Mouse (Mus musculus): Measurements from ENCODE around the gene Hmga1. TPM values are rescaled to one million over a fixed set of nuclear protein-coding genes. Genes with fewer than 3 reads are reported as not detected.

Gene Hmga1
- polyA plus RNA-seq, 1 experiment from 2014 or later, result 153 TPM

DNA sequence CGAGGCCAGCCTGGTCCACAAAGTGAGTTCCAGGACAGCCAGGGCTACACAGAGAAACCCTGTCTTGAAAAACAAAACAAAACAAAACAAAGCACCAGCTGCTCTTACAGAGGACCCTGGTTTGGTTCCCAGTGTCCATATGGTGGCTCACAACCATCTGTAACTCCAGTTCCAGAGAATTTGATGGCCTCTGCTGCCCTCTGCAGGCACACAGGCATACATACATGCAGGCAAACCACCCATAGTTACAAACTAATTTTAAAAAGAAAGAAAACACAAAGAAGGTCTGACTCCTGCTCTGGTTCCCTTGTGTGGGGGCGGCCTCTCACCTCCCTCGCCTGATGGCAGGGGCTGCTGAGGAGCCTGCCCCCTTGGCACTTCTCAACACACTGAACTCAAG, 22.9 kb upstream of the Hmga1 start:
- Histone ChIP-seq H3K36me3 (no peaks in the 10 kb centered on the region), H3K27me3 (replicated peaks) (no peaks in the 10 kb centered on the region), H3K4me1 (peaks cover 3% of the 10 kb centered on the region), H3K4me3 (no peak overlapping the region), H3K27ac (replicated peaks) (no peak overlapping the region), H3K9ac (no peak overlapping the region), H3K4me2 (no peak overlapping the region), H3K9me3 (no peaks in the 10 kb centered on the region)
- ATAC-seq (ENCODE audit: extremely low read depth, insufficient number of reproducible peaks, low FRiP score, low TSS enrichment), result no peak
- 81% methylated on average over 3 of the region's 3 CpGs for WGBS

DNA sequence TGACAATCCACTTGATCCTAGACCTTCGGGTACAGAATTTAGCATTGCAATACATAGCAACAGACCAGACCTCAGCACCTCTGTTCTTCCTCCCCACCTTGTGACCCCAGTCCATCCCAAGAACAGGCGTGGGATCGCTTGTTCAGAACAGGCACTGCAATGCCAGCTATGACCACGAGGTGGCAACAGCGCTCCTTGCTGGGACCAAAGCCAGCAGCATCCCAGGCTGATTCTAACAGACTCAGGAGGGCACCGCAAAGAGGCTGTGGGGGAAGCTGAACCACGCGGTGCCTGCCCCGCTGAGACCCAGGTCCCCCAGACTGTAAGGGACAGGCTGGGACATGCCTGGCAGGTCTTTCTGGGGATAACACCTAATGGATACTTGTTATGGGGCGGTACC, 21.6 kb upstream of the Hmga1 start:
- 6% methylated on average over 10 of the region's 10 CpGs for WGBS
- Histone ChIP-seq H3K4me3 (no peak overlapping the region), H3K4me2 (no peak overlapping the region), H3K27me3 (replicated peaks) (no peaks in the 10 kb centered on the region), H3K27ac (replicated peaks) (no peak overlapping the region), H3K36me3 (no peaks in the 10 kb centered on the region), H3K4me1 (peaks cover 3% of the 10 kb centered on the region), H3K9me3 (no peaks in the 10 kb centered on the region), H3K9ac (no peak overlapping the region)
- ATAC-seq (ENCODE audit: extremely low read depth, insufficient number of reproducible peaks, low FRiP score, low TSS enrichment), result peak; percentile 37; the same call in 1 of the 2 replicates

DNA sequence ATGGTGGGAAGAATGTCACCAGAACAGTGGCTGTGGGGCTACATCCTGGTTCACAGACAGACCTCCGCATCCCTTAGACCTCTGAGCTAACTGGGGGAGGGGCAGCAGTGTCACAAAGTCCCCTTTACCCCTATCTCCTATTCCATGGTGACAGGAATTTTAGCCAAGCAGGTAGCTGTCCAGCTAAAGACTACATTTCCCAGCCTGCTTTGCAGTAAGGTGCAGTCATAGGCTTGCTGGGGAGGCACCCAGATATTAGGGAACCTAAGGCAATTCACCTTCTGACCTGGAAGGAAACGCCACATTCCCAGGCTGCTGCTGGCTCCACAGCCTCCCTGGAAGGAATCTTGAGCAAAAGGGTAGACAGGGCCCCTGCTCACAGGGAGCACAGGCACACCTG, 15.0 kb upstream of the Hmga1 start:
- H3K4me2 ChIP-seq, result no peak overlapping the region
- 73% methylated on average over 2 of the region's 2 CpGs for WGBS

DNA sequence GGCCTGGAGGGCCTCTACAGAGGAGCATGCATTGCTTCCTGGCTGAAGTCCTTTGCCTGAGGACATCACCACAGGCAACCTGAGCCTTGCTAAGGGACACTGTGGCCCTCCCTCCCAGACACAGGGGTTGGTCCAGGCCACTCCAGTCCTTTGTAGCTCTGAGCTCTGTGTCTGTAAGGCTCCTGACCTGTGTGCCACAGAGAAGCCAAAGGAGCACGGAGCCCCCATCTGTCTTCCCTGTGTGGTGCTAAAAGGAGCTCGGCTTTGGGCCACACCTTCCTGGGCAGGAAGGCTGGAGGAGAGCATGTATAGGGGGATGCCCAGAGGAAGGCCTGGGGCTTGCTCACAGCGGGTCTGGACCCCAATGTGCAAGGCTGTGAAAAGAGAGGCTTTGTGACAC, 14.3 kb upstream of the Hmga1 start:
- Histone ChIP-seq H3K9ac (no peak overlapping the region), H3K4me3 (no peak overlapping the region), H3K4me2 (no peak overlapping the region), H3K27ac (replicated peaks) (no peak overlapping the region), H3K27me3 (replicated peaks) (peaks cover 14% of the 10 kb centered on the region; the same call in 1 of the 2 replicates), H3K36me3 (no peaks in the 10 kb centered on the region), H3K9me3 (no peaks in the 10 kb centered on the region), H3K4me1 (0 out of 2 replicates have a peak, but pooled peaks cover 5% of the 10 kb centered on the region)
- 67% methylated on average over 3 of the region's 3 CpGs for WGBS
- ATAC-seq (ENCODE audit: extremely low read depth, insufficient number of reproducible peaks, low FRiP score, low TSS enrichment), result no peak

More for the DNA sequence above, 15.0 kb upstream of the Hmga1 start:
- H3K4me1 ChIP-seq, result 0 out of 2 replicates have a peak, but pooled peaks cover 5% of the 10 kb centered on the region
- H3K36me3 ChIP-seq, result no peaks in the 10 kb centered on the region
- no peak overlapping the region for H3K4me3 ChIP-seq
- ATAC-seq (ENCODE audit: extremely low read depth, insufficient number of reproducible peaks, low FRiP score, low TSS enrichment), result no peak
- no peaks in the 10 kb centered on the region for H3K9me3 ChIP-seq
- peaks cover 9% of the 10 kb centered on the region; the same call in 1 of the 2 replicates for H3K27me3 ChIP-seq (replicated peaks)
- no peak overlapping the region for H3K9ac ChIP-seq
- H3K27ac ChIP-seq (replicated peaks), result no peak overlapping the region

DNA sequence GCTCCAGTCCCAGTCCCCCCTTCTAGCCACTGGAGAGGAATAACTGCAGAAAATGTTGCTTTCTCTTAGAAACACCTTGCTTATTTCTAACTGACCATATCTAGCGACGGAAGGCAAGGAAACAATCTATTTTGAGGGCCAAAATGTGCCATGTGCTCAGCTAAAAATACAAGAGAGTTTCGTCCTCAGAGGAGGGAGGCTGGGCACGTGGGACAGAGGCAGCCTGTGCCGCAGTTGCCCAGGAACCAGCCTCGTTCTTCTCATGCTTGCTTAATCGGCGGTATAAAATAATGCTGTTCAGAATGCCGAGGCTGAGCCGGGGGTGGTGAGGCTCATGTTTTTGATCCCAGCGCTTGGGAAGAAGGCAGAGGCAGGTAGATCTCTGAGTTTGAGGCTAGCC, 11.7 kb upstream of the Hmga1 start:
- ATAC-seq (ENCODE audit: extremely low read depth, insufficient number of reproducible peaks, low FRiP score, low TSS enrichment), result no peak
- peak overlapping the region; percentile 10; the same call in 1 of the 2 replicates for H3K9ac ChIP-seq
- no peak overlapping the region for H3K27ac ChIP-seq (replicated peaks)

DNA sequence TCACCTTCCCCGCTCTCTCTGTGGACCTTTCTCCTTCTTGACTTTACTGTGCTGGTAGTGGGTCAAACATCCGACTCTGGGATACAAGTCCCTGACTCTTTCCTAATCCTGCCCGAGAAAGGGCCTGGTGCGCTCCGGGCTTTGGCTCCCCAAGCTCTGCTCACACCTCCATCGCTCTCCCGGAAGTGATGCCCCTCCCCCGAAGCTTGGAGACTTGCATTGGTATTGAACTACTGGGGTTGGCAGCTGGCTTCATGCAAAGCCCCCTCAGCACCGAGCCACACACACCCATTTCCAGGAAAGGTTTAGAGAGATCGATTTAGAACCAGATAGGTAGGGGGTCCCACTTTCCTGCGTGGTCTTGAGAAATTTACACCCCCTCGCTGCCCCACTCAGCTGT, 10.3 kb upstream of the Hmga1 start:
- Histone ChIP-seq H3K4me2 (no peak overlapping the region), H3K9ac (no peak overlapping the region), H3K4me3 (no peak overlapping the region), H3K36me3 (no peaks in the 10 kb centered on the region), H3K27me3 (replicated peaks) (peaks cover 14% of the 10 kb centered on the region; the same call in 1 of the 2 replicates), H3K4me1 (peaks cover 22% of the 10 kb centered on the region), H3K9me3 (no peaks in the 10 kb centered on the region), H3K27ac (replicated peaks) (no peak overlapping the region)
- ATAC-seq (ENCODE audit: extremely low read depth, insufficient number of reproducible peaks, low FRiP score, low TSS enrichment), result no peak
- WGBS, result 41% methylated on average over 12 of the region's 12 CpGs

More for the DNA sequence above, 11.7 kb upstream of the Hmga1 start:
- Histone ChIP-seq H3K27me3 (replicated peaks) (peaks cover 14% of the 10 kb centered on the region; the same call in 1 of the 2 replicates), H3K4me2 (no peak overlapping the region), H3K4me3 (no peak overlapping the region), H3K4me1 (peaks cover 20% of the 10 kb centered on the region), H3K9me3 (no peaks in the 10 kb centered on the region), H3K36me3 (no peaks in the 10 kb centered on the region)
- 79% methylated on average over 11 of the region's 11 CpGs for WGBS

DNA sequence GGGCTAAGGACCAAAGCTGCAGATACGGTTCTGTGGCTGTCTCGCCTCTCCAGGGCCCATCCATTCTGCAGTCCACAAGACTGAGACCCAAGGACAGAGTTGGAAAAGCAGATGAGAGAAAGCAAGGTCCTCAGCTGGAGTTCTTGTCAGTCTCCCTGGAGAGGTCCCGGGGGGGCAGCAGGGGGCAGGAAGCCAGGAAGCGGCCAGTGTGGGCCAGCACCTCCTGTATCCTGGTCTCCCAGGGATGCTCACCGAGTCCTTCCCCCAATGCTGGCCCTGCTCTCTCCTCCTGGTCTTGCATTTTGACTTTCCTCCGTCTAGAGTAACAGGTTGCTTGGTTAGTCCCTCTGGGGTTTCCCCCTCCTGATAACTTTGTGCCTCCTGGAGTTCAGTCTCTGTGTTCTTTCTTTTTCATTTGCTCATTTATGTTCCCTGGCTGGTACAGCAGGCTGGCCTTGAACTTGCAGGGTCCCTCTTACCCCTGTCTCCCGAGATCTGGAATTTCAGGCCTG, 9.7 kb upstream of the Hmga1 start:
- H3K4me2 ChIP-seq, result no peak overlapping the region
- H3K4me1 ChIP-seq, result peaks cover 22% of the 10 kb centered on the region
- H3K27me3 ChIP-seq (replicated peaks), result peaks cover 14% of the 10 kb centered on the region; the same call in 1 of the 2 replicates
- no peak overlapping the region for H3K4me3 ChIP-seq
- ATAC-seq (ENCODE audit: extremely low read depth, insufficient number of reproducible peaks, low FRiP score, low TSS enrichment), result no peak
- no peaks in the 10 kb centered on the region for H3K36me3 ChIP-seq
- no peak overlapping the region for H3K9ac ChIP-seq
- H3K9me3 ChIP-seq, result no peaks in the 10 kb centered on the region
- 58% methylated on average over 7 of the region's 7 CpGs for WGBS
- no peak overlapping the region for H3K27ac ChIP-seq (replicated peaks)

DNA sequence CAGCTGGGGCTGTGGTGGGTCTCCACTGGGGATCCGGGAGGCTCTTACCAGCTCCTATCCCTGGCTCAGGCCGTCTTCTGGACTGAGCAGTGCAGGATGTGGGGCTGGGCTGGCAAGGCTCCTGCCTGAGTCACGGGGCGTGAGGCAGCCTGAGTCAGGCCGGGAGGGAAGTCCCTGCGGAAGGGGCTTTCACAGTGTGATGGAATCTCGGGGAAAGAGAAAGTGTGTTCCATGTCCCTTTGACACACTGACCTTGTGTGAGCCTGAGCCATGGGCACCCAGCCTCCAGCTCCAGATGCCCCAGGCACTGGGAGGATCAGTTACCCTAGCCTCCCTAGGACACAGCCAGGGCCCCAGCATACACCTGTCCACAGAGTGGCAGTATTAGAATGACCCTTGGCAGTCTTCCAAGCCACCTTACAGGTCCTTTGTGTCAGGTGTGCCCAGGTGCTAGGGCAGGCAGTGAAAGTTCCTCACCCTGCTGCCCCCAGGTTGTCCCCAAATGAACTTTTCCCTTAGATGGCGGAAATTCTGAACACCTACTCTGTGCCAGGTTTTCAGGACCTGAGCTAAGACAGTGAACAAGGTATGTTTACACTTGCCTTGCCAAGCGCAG, 8.9 kb upstream of the Hmga1 start:
- WGBS, result 51% methylated on average over 9 of the region's 9 CpGs
- Histone ChIP-seq H3K9ac (no peak overlapping the region), H3K4me1 (peaks cover 22% of the 10 kb centered on the region), H3K9me3 (no peaks in the 10 kb centered on the region), H3K36me3 (no peaks in the 10 kb centered on the region), H3K4me2 (no peak overlapping the region), H3K27me3 (replicated peaks) (peaks cover 14% of the 10 kb centered on the region; the same call in 1 of the 2 replicates), H3K4me3 (no peak overlapping the region), H3K27ac (replicated peaks) (no peak overlapping the region)
- no peak for ATAC-seq (ENCODE audit: extremely low read depth, insufficient number of reproducible peaks, low FRiP score, low TSS enrichment)

DNA sequence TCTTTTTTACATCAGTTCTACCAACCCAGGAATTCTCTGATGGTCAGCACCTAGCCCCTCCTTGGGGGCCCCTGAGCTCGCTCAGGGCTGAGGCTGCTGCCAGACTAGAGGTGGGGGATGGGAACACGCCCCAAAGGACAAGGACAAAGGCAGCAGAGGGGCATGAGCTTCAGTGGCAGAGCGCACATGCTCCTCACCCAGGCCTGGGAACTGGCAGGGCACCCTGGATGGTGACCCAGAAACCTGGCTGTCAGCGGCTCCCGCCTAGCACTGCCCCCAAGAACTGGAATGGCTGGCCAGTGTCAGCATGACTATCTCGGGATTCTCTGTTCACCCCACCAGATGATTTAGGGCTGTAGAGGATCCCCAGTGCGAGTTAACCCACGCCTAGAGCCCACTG, 7.1 kb upstream of the Hmga1 start:
- no peak overlapping the region for H3K27ac ChIP-seq (replicated peaks)
- no peak for ATAC-seq (ENCODE audit: extremely low read depth, insufficient number of reproducible peaks, low FRiP score, low TSS enrichment)
- WGBS, result 48% methylated on average over 8 of the region's 8 CpGs

DNA sequence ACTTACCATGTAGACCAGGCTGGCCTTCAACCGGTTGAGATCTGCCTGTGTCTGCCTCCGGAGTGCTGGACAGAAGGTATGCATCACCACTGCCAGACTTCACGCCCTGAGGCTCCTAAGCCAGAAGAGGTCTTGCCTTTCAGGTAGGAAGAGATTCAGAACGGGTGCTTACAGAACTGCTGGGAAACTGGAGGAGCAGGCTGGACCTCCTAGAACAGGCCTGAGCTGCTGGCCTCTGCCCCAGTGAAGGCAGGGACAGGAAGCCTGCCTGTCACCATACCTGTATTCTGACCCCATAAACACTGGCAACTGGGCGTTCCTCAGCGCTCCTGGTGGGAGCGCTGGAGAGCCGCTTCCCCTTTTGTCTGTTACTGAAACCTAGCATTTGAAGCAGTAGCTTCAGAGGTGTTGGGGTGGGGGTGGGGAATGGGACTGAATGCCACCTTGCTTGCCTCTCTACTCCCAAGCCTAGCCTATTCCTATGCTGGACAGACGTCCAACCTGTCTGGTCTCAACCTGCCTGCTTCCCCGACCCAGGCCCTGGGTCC, 4.8 kb upstream of the Hmga1 start:
- Histone ChIP-seq H3K4me2 (no peak overlapping the region), H3K27me3 (replicated peaks) (0 out of 2 replicates have a peak, but pooled peaks cover 3% of the 10 kb centered on the region), H3K4me1 (peaks cover 45% of the 10 kb centered on the region), H3K9ac (no peak overlapping the region), H3K27ac (replicated peaks) (no peak overlapping the region), H3K9me3 (no peaks in the 10 kb centered on the region), H3K36me3 (no peaks in the 10 kb centered on the region), H3K4me3 (no peak overlapping the region)
- WGBS, result 64% methylated on average over 10 of the region's 10 CpGs
- no peak for ATAC-seq (ENCODE audit: extremely low read depth, insufficient number of reproducible peaks, low FRiP score, low TSS enrichment)

More for the DNA sequence above, 7.1 kb upstream of the Hmga1 start:
- Histone ChIP-seq H3K36me3 (no peaks in the 10 kb centered on the region), H3K4me1 (peaks cover 28% of the 10 kb centered on the region), H3K9me3 (no peaks in the 10 kb centered on the region), H3K4me2 (no peak overlapping the region), H3K4me3 (no peak overlapping the region), H3K9ac (no peak overlapping the region), H3K27me3 (replicated peaks) (peaks cover 14% of the 10 kb centered on the region; the same call in 1 of the 2 replicates)

DNA sequence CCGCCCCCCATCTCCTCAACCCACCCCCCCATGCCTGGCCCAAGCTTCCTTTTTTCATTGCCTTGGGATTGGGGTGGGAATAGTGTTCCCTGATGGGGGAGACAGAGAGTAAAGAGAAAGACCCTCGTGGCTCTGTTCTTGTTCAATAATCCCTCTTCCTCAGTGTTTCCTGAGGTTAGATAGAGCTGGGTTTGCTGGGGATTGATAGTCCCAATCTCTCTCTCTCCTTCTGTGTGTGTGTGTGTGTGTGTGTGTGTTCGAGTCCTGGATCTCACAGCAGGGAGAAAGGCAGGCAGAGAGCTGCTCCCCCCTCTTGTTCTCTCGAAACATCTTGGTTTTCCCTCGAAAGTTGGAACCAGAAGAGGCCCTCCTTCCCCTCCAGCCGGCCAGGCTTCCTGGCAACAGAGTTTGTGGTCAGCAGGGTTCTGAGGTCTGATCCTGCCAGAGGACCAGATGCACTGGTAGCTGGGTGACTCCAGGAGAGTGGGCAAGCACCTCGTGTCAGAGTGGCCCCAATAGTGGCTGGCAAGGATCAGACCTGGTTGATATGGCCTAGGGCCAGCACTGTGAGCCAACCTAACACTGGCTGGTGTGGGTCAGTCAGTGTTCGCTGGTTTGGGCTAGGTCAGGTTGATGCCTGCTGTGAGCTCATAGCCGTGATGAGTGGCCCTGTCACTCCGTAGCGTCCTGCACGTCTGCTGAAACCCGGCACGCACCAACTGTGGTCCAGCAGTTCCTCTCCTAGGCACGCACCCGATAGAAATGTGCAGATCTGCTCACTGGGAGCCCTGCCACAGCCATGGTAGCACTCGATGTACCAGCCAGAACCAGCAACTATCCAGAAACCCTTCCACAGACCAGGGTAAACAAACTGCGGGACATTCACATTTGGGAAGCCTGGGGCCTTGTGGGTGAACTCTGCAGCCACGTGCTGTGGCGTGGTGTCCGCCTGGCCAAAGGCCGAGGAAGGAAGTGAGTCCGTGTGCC, 3.8 kb upstream of the Hmga1 start:
- H3K27ac ChIP-seq (replicated peaks), result no peak overlapping the region
- H3K9me3 ChIP-seq, result no peaks in the 10 kb centered on the region
- peaks cover 41% of the 10 kb centered on the region for H3K4me1 ChIP-seq
- no peaks in the 10 kb centered on the region for H3K27me3 ChIP-seq (replicated peaks)
- no peak overlapping the region for H3K4me2 ChIP-seq
- no peaks in the 10 kb centered on the region for H3K36me3 ChIP-seq
- ATAC-seq (ENCODE audit: extremely low read depth, insufficient number of reproducible peaks, low FRiP score, low TSS enrichment), result no peak
- H3K9ac ChIP-seq, result 0 out of 2 replicates have a peak overlapping the region, but pooled peaks have one; percentile 40
- H3K4me3 ChIP-seq, result no peak overlapping the region
- WGBS, result 72% methylated on average over 23 of the region's 23 CpGs

Data from heart, embryonic 13.5 days (tissue).